Mouse (Mus musculus) cerebral cortex, adult 2 months (tissue): ENCODE results near the gene Ccdc81.

Experiments
- WGBS: fragments of 180-500 bp; shearing (Covaris S2); methylation state at CpG from one replicate; pipeline ENCODE4 v1.1.7; 2018; 5-methylcytosine and 5-hydroxymethylcytosine counted together

Ccdc81 gene

DNA sequence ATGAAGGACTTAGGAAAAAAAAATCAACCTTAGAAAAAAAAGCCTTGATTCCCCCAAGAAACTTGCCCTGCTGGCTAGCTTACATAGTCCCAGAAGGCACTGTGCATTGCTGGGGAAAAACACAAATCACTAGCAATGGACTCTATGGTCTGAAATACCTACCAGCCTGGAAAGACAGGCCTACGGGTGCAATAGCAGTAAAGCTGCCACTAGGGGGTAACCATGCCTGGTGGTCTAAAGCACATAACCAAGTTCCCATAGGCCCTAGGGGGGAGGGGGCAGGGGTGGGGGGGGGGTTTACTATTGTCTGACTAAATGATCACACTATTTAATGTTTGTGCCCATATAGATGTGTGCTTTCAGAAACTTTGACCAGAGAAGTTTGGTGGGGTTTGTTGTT lies 38.7 kb downstream of the Ccdc81 start:
- 97% methylated on average over 1 of the region's 1 CpGs for WGBS

GRCm38 (mm10) chr7:89856440-89857217 lies 46.8 kb downstream of the Ccdc81 start:
- 72% methylated on average over 17 of the region's 17 CpGs for WGBS

DNA sequence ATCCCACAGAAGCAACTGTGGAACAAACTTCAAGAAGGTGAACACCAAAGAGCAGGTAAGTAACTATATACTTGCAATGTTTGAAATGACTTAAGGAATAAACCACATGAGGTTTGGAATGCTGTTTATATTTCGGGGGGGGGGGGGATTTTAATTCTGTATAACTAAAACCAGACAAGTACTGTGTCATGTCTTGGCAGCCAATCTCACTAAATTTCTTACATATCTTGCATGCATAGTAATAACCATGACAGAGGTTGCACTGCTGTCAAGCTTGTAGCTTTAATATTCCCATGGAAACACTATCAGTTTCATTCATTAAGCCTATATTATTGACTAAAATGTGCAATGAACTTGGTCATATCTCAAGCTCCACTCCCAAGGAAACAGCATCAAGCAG lies 48.2 kb downstream of the Ccdc81 start:
- WGBS = 78% methylated on average over 1 of the region's 1 CpGs

- 82% methylated on average over 5 of the region's 5 CpGs for WGBS
These were observed 50.3 kb downstream of the Ccdc81 start for GRCm38 (mm10) chr7:89853131-89853530.

DNA sequence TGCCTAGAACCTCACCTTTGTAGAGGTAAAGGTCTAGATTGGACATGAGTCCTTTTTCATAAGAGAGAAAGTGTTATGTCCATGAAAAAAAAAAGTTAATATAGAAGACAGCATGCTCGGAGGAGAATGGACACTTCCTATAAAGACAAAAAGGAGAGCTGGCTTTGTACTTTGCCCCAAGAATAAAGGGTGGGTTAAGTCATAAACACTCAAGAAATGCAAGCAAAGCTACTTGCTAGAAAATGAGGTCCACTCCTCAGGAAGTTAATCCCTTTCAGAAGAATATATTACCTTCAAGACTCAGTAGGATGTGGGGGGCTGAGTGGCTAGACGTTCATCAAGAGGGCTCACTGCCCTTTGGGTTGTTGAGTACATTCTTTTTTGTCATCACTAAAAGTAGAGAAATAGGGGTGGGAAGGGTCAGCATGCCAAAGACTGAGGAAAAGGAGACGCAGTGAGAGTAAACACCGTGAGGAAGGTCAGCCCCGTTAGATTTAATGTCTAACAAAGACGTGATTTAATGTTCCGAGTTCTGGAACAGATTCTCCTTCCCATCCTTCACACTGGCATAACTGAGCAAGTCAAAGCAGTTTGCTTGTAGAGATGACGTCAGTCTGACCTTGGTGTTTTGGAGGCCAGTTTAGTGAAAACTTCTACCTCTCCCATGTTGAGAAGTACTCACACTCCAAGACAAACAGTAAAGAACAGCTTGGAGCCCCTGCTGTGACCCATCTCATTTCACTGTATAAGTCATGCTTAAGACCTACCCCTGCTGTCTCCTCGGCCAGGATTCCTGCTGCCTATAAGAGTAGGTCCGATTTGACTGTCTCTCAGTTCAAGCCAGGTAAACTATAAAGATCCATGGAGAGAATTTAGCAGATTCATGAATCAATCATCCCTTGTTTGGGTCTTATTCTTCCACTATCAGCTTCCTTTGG lies 51.0 kb downstream of the Ccdc81 start:
- WGBS = 80% methylated on average over 10 of the region's 10 CpGs

DNA sequence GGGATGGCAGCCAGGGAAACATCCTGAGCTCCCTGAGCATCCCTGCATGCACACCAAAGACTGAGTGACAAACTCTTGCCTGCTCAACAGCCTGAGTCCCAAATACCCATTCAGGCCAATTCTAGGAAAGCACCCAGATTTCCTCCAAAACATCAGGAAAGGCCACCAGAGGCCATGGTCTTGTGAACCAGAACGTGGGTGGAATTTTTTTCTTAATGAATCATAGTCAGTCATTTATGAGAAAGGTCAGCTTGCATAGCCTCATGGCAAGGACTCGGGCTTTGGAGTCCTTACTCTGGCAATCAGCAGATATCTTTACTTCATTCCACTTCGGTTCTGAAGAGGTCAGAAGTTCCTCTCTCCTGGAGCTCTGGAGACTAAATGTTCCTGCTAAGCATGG lies 52.9 kb downstream of the Ccdc81 start:
- WGBS = 87% methylated on average over 3 of the region's 3 CpGs

- WGBS = 68% methylated on average over 4 of the region's 4 CpGs
These were observed 57.8 kb downstream of the Ccdc81 start for GRCm38 (mm10) chr7:89845669-89846068.

DNA sequence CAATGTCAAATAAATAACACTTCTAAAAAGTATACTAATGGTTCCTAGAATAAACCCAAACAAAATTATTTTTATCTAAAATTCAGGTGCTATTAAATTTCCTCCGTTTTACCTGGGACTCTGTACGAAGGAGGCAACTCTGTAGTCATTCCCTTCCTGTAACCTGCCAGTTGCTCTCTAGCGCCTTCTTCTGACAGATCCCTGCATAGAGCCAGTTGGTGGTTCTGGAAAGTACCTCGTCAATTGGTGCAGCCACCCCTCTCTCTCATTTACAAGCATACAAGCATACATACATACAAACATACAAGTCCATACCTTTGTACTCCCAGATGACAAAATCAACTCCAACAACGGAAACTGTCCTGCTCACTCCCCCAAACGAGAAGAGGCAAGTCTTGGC lies 59.9 kb downstream of the Ccdc81 start:
- 47% methylated on average over 6 of the region's 6 CpGs for WGBS

- WGBS = 60% methylated on average over 6 of the region's 6 CpGs
These were observed 60.3 kb downstream of the Ccdc81 start for GRCm38 (mm10) chr7:89843121-89843520.

GRCm38 (mm10) chr7:89842404-89842715 lies 61.1 kb downstream of the Ccdc81 start:
- WGBS = 89% methylated on average over 5 of the region's 5 CpGs

GRCm38 (mm10) chr7:89841670-89842403 lies 61.6 kb downstream of the Ccdc81 start:
- whole genome bisulfite sequencing = 27% methylated on average over 15 of the region's 15 CpGs

DNA sequence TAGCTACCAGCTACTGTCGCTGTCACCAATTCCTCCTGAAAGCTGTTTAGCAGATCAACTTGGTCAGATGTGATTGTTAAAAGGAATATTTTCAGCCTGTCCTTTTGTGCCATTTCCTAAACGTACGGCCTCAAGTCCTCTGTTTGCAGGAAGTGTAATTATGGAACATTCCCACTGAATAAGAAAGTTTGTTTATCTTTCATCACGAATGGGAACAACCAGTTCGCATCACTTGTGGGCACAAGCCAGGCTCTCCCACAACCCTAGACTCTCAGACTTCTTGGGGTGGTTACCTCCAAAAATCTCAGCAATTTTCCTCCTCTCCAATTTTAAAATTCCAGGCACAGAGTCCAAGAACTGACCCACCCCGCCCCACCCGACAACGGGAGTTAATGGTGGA lies 63.7 kb downstream of the Ccdc81 start:
- WGBS = 81% methylated on average over 8 of the region's 8 CpGs

GRCm38 (mm10) chr7:89837841-89838240 lies 65.6 kb downstream of the Ccdc81 start:
- 68% methylated on average over 4 of the region's 4 CpGs for WGBS

- 96% methylated on average over 7 of the region's 7 CpGs for WGBS
These were observed 66.8 kb downstream of the Ccdc81 start for GRCm38 (mm10) chr7:89836676-89837075.

GRCm38 (mm10) chr7:89835566-89835965 lies 67.9 kb downstream of the Ccdc81 start:
- 53% methylated on average over 8 of the region's 8 CpGs for WGBS

DNA sequence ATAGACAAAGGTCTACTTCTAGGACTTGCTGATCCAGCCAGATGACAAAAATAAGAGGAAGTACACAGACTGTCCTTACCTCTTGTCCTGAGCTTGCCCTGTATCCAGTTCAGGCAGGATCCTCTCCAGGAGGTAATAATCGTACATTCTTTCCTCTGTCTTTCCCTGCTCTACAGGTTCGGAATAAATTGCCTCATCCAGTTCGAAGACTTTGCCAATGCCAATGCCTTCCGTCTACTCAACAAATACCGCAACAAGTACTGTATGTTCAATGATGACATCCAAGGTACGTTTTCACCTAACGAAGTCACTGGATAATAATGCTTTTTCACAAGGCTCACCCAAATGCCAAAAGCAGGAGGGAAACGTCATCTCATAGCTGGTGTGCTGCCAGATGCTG lies 69.9 kb downstream of the Ccdc81 start:
- WGBS = 93% methylated on average over 8 of the region's 8 CpGs

- 72% methylated on average over 7 of the region's 7 CpGs for WGBS
These were observed 74.2 kb downstream of the Ccdc81 start for GRCm38 (mm10) chr7:89829201-89829600.

GRCm38 (mm10) chr7:89828436-89829065 lies 74.9 kb downstream of the Ccdc81 start:
- 91% methylated on average over 4 of the region's 4 CpGs for WGBS
